Mouse (Mus musculus) liver, adult 2 months (tissue): ENCODE measurements at regions not wholly inside any gene's neighbourhood (a gene's known extent, or its start where the extent isn't known, plus 50 kb on each side); places are given as distances from the start of the nearest gene placed in this dataset.

ENCODE experiments used
- CTCF ChIP-seq: fragments of 200-500 bp; IDR thresholded peaks from 2 replicates; pipeline ENCODE4 v1.5.1; 2011; ENCODE audit warnings: low read depth, low read length, control low read depth
- POLR2A ChIP-seq: fragments of 200-500 bp; IDR thresholded peaks from 2 replicates; pipeline ENCODE4 v1.6.1; 2011; ENCODE audit warnings: low read length, control low read depth; ENCODE audit not compliant: insufficient read depth; ENCODE audit errors: extremely low read depth

DNA sequence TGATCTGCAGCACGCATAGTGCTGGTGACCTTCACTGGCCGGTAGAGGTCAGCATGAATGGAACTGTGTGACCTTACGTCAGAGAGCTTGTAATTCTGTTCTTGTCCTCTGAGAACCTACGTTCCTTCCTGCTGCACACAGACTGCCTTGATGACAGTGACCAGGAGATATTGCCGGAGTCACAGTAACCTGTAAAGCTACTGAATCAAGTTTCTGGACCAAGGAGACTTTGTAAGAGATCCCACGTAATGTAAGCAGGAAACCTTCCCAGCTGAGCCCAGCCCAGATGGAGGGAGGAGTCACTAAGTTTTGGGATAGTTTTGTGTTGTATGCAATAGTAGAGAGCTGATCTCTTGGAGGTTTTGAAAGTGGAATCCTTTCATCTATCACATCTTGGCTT lies 117.4 kb upstream of the Lyplal1 start:
- TF ChIP-seq CTCF, result no peak
- TF ChIP-seq POLR2A, result no peak
